In genomic region chr9:75363702-75364101, GRCm38 (mm10) we compare ENCODE assay signal across 17 mouse cellular contexts. TPM values are rescaled to one million over a fixed set of nuclear protein-coding genes. Genes with fewer than 3 reads are reported as not detected.
DNase-seq lines count a peak whose midpoint lies in the region; TF ChIP-seq lines count a peak whose summit lies in the region.
"Not testable (repeated sequence)": the region's sequence is repeated elsewhere in the genome, so short reads cannot be mapped to it uniquely, and the experiment has no call there.
"Had no signal": no experiment of that assay in that cellular context is flagged by ENCODE, and none has a peak within 500 bp of the region (broad histone marks: within the 10 kb centered on the region; RNA-seq: fewer than 3 reads in every experiment).

No protein-coding gene starts in this region.

- in situ Hi-C loops in ES-E14 (cut with MboI; ENCODE audit: low sequenced_read_pairs in 2 of 2, unreplicated experiment in 2 of 2), result not testable (repeated sequence)

- not testable (repeated sequence) for TF ChIP-seq CTCF in E14TG2a.4 (conservative IDR thresholded peaks at IDR 0.05; ENCODE audit: low read length); testis, adult 2 months (IDR thresholded peaks at IDR 0.05; ENCODE audit: control insufficient read depth, insufficient read depth, insufficient replicate concordance, low read depth, low read length)

- H3K27me3 ChIP-seq in E14TG2a.4 (ENCODE audit: insufficient read depth, low read length); testis, adult 2 months (ENCODE audit: control insufficient read depth, insufficient read depth, low read length): not testable (repeated sequence)

- H3K4me3 ChIP-seq in E14TG2a.4 (replicated peaks; ENCODE audit: low read length), result 0 out of 2 replicates have a peak overlapping the region, but pooled peaks have one; percentile 14
- H3K4me3 ChIP-seq in ES-E14 (ENCODE audit: insufficient read depth in 1 of 2, low read depth in 1 of 2, low read length in 2 of 2, poor library complexity in 1 of 2, severe bottlenecking in 1 of 2); testis, adult 2 months (ENCODE audit: control insufficient read depth, low read depth, low read length): not testable (repeated sequence)

- TF ChIP-seq POLR2A in testis, adult 2 months (IDR thresholded peaks at IDR 0.05; ENCODE audit: control insufficient read depth, low read depth, low read length), result not testable (repeated sequence)

- DNase-seq in 416B (ENCODE audit: low read depth), result peak; percentile 28
- not testable (repeated sequence) for DNase-seq in ES-E14 (ENCODE audit: low read depth, low spot score)
- peak; percentile 43 for DNase-seq in ZHBTc4 (ENCODE audit: low read depth, low spot score)

- H3K9me3 ChIP-seq in E14TG2a.4 (ENCODE audit: low read length); ES-E14 (ENCODE audit: control insufficient read depth, insufficient read depth, low read depth, low read length): not testable (repeated sequence)

- H3K4me1 ChIP-seq in E14TG2a.4 (replicated peaks; ENCODE audit: low read depth, low read length) (peaks cover 58% of the 10 kb centered on the region), ES-E14 (ENCODE audit: control insufficient read depth in 2 of 2, insufficient read depth in 2 of 2, low read length in 2 of 2, poor library complexity in 1 of 2) (peaks cover 10 to 26% of the 10 kb centered on the region in 2 experiments; a peak in 3 of 4 replicates)
- H3K4me1 ChIP-seq in testis, adult 2 months (ENCODE audit: control insufficient read depth, insufficient read depth, low read length), result not testable (repeated sequence)

- H3K9ac ChIP-seq in ES-E14 (ENCODE audit: insufficient read depth, low read depth, low read length, poor library complexity, severe bottlenecking), result not testable (repeated sequence)

- H3K27ac ChIP-seq in ES-E14 (ENCODE audit: insufficient read depth, low read depth, low read length, poor library complexity, severe bottlenecking), result not testable (repeated sequence)
- peak overlapping the region; percentile 89 for H3K27ac ChIP-seq in testis, adult 2 months (ENCODE audit: control insufficient read depth, insufficient read depth, low read depth, low read length)

- not testable (repeated sequence) for H3K36me3 ChIP-seq in E14TG2a.4 (ENCODE audit: insufficient read depth, low read length); ES-E14 (ENCODE audit: control insufficient read depth, insufficient read depth, low read length, poor library complexity, severe bottlenecking); testis, adult 2 months (ENCODE audit: control insufficient read depth, insufficient read depth, low read length)

TF ChIP-seq in ES-E14, 5 proteins besides CTCF, POLR2A, EP300 and RAD21:
- TF ChIP-seq MAFK (IDR thresholded peaks at IDR 0.05; ENCODE audit: insufficient read depth, low read depth, low read length), result peak; percentile 84

RNA-seq across cellular contexts. Expression of gene Bcl2l10, which starts 16.1 kb away (rescaled TPM):
- total RNA-seq in ES-E14 (2012; rRNA removed), result 0.71 and 1.1 TPM in 2 replicates
- 0.08 TPM in 1 of 2 replicates, not detected in the other for polyA plus RNA-seq in testis, adult 2 months (2012; rRNA removed)
- total RNA-seq: adrenal gland, postnatal 25 days; common myeloid progenitor, adult 5-6 weeks; MEL had no signal
- polyA plus RNA-seq: C2C12; embryonic facial prominence, embryonic 11.5 days; embryonic facial prominence, embryonic 13.5 days; embryonic facial prominence, embryonic 15.5 days; erythroblast, embryonic 14.5 days; forebrain, embryonic 10.5 days; forebrain, embryonic 12.5 days; forebrain, embryonic 14.5 days; forebrain, embryonic 16.5 days had no signal

RNA-seq across cellular contexts. Expression of gene Mapk6, which starts 46.1 kb away (rescaled TPM):
- 81.8 and 85.9 TPM in 2 replicates for total RNA-seq in ES-E14 (2012; rRNA removed)
- 204 and 209 TPM in 2 replicates for polyA plus RNA-seq in testis, adult 2 months (2012; rRNA removed)

RNA-seq across cellular contexts. Expression of gene Gnb5, which starts 57.6 kb away (rescaled TPM):
- 5.7 and 6.7 TPM in 2 replicates for total RNA-seq in ES-E14 (2012; rRNA removed)
- 3.7 and 4.0 TPM in 2 replicates for polyA plus RNA-seq in testis, adult 2 months (2012; rRNA removed)
- polyA plus RNA-seq: erythroblast, embryonic 14.5 days had no signal
